Mouse (Mus musculus) embryonic facial prominence, embryonic 15.5 days (tissue): ENCODE measurements around the gene Zfp955a. TPM values are rescaled to one million over a fixed set of nuclear protein-coding genes. Genes with fewer than 3 reads are reported as not detected.
"Not testable (repeated sequence)": the region's sequence is repeated elsewhere in the genome, so short reads cannot be mapped to it uniquely, and the experiment has no call there.

Experiments
- ATAC-seq: fragments of 200-750 bp; cut with Nextera tagmentation; 2 replicates; pipeline ENCODE4 v1.8.0; 2017; ENCODE audit warnings: low read depth, moderate TSS enrichment; ENCODE audit not compliant: insufficient number of reproducible peaks, low FRiP score, low TSS enrichment
- H3K27ac ChIP-seq: fragments of 300-500 bp; sonication (generic); replicated peaks from 2 replicates; pipeline ENCODE4 v1.5.1; 2015; ENCODE audit warnings: mild to moderate bottlenecking, inconsistent platforms
- H3K27me3 ChIP-seq: fragments of 300-500 bp; sonication (generic); 2 replicates; pipeline ENCODE4 v1.6.1; 2015; ENCODE audit warnings: inconsistent platforms
- H3K36me3 ChIP-seq: fragments of 300-500 bp; sonication (generic); 2 replicates; pipeline ENCODE4 v1.6.1; 2015; ENCODE audit warnings: mild to moderate bottlenecking, inconsistent platforms
- H3K4me1 ChIP-seq: fragments of 300-500 bp; sonication (generic); 2 replicates; pipeline ENCODE4 v1.6.1; 2015; ENCODE audit warnings: inconsistent platforms
- H3K4me2 ChIP-seq: fragments of 300-500 bp; sonication (generic); replicated peaks from 2 replicates; pipeline ENCODE4 v1.6.1; 2015; ENCODE audit warnings: mild to moderate bottlenecking, inconsistent platforms
- H3K4me3 ChIP-seq: fragments of 300-500 bp; sonication (generic); replicated peaks from 2 replicates; pipeline ENCODE4 v1.5.1; 2015; ENCODE audit warnings: mild to moderate bottlenecking, inconsistent platforms
- H3K9ac ChIP-seq: fragments of 300-500 bp; sonication (generic); 2 replicates; pipeline ENCODE4 v1.6.1; 2015; ENCODE audit warnings: inconsistent platforms
- H3K9me3 ChIP-seq: fragments of 300-500 bp; sonication (generic); replicated peaks from 2 replicates; pipeline ENCODE4 v1.6.1; 2016; ENCODE audit warnings: inconsistent platforms
- WGBS: fragments of 180-500 bp; shearing (Covaris S2); methylation state at CpG from one replicate; pipeline ENCODE4 v1.1.7; 2015; 5-methylcytosine and 5-hydroxymethylcytosine counted together
- polyA plus RNA-seq: library from polyadenylated mRNA; unstranded; fragments of >200 nt; fragmentation: Nextera tagmentation; extraction: Ambion mirVana; gene quantifications from 2 replicates; pipeline ENCODE4 v1.2.1, GENCODE M21; 2015

Zfp955a gene
- polyA plus RNA-seq = 16.1 and 16.4 TPM in 2 replicates

- not testable (repeated sequence) for H3K9me3 ChIP-seq, H3K4me1 ChIP-seq, H3K4me2 ChIP-seq, H3K36me3 ChIP-seq, H3K27ac ChIP-seq, H3K27me3 ChIP-seq, H3K9ac ChIP-seq
- WGBS = 43% methylated on average over 1 of the region's 34 CpGs
- H3K4me3 ChIP-seq = 0 out of 2 replicates have a peak within 1 kb of the TSS, but pooled peaks have one; percentile 10
- ATAC-seq = peak; percentile 97
Observed at GRCm38 (mm10) chr17:33254530-33255318, at the start of gene Zfp955a. TSS of gene Zfp955a (minus strand) at chr17:33255145.

- H3K4me2 ChIP-seq, H3K4me3 ChIP-seq, H3K9ac ChIP-seq, H3K4me1 ChIP-seq, H3K27ac ChIP-seq, H3K36me3 ChIP-seq, H3K27me3 ChIP-seq, H3K9me3 ChIP-seq: not testable (repeated sequence)
- no CpG with 5 or more reads among the region's 9 CpGs for WGBS
- 0 out of 2 replicates have a peak, but pooled peaks have one; percentile 51 for ATAC-seq
Observed at GRCm38 (mm10) chr17:33289876-33290149, 34.9 kb upstream of the Zfp955a start.

GRCm38 (mm10) chr17:33289039-33289875 is 34.3 kb upstream of the Zfp955a start, which contains the start of gene Zfp955b:
TSS of gene Zfp955b (plus strand) at chr17:33289544.
- H3K27ac ChIP-seq, H3K9ac ChIP-seq, H3K9me3 ChIP-seq, H3K27me3 ChIP-seq, H3K36me3 ChIP-seq, H3K4me1 ChIP-seq, H3K4me3 ChIP-seq, H3K4me2 ChIP-seq: not testable (repeated sequence)
- no CpG with 5 or more reads among the region's 25 CpGs for WGBS
- ATAC-seq = peak; percentile 97

- no peaks in the 10 kb centered on the region for H3K27me3 ChIP-seq
- H3K4me1 ChIP-seq = no peaks in the 10 kb centered on the region
- H3K36me3 ChIP-seq = no peaks in the 10 kb centered on the region
- H3K9me3 ChIP-seq = no peaks in the 10 kb centered on the region
- H3K27ac ChIP-seq = no peak overlapping the region
- no peak for ATAC-seq
- no peak overlapping the region for H3K4me2 ChIP-seq
- no peak overlapping the region for H3K4me3 ChIP-seq
- 86% methylated on average over 9 of the region's 9 CpGs for WGBS
- H3K9ac ChIP-seq = no peak overlapping the region
Observed at GRCm38 (mm10) chr17:33268907-33269306, 14.0 kb upstream of the Zfp955a start.

GRCm38 (mm10) chr17:33264376-33264775 is 9.4 kb upstream of the Zfp955a start, which contains the start of gene Olfr63:
TSS of gene Olfr63 (plus strand) at chr17:33264676.
- 60% methylated on average over 1 of the region's 1 CpGs for WGBS
- no peak for ATAC-seq

GRCm38 (mm10) chr17:33255319-33255657 is 343 bp upstream of the Zfp955a start:
- H3K4me2 ChIP-seq, H3K27me3 ChIP-seq, H3K27ac ChIP-seq, H3K9me3 ChIP-seq, H3K4me1 ChIP-seq, H3K4me3 ChIP-seq, H3K36me3 ChIP-seq, H3K9ac ChIP-seq: not testable (repeated sequence)
- no CpG with 5 or more reads among the region's 2 CpGs for WGBS
- ATAC-seq = 0 out of 2 replicates have a peak, but pooled peaks have one; percentile 4

More at GRCm38 (mm10) chr17:33264376-33264775, 9.4 kb upstream of the Zfp955a start, which contains the start of gene Olfr63:
- Histone ChIP-seq H3K27ac (no peak within 1 kb of the TSS), H3K9ac (no peak within 1 kb of the TSS), H3K36me3 (no peaks in the 10 kb centered on the region), H3K4me1 (no peaks in the 10 kb centered on the region), H3K4me2 (no peak within 1 kb of the TSS), H3K4me3 (no peak within 1 kb of the TSS), H3K27me3 (no peaks in the 10 kb centered on the region), H3K9me3 (no peaks in the 10 kb centered on the region)

- H3K4me1 ChIP-seq, H3K9ac ChIP-seq, H3K27ac ChIP-seq, H3K4me2 ChIP-seq, ATAC-seq, H3K27me3 ChIP-seq, H3K4me3 ChIP-seq: not testable (repeated sequence)
- Histone ChIP-seq H3K36me3 (peaks cover 16% of the 10 kb centered on the region), H3K9me3 (peaks cover 13% of the 10 kb centered on the region; the same call in 1 of the 2 replicates)
- 89% methylated on average over 1 of the region's 1 CpGs for WGBS
Observed at GRCm38 (mm10) chr17:33236646-33237045, 18.3 kb downstream of the Zfp955a start.

GRCm38 (mm10) chr17:33221590-33221989 is 33.4 kb downstream of the Zfp955a start, which contains the start of gene Olfr1564:
TSS of gene Olfr1564 (minus strand) at chr17:33221690.
- Histone ChIP-seq H3K4me2 (no peak within 1 kb of the TSS), H3K36me3 (no peaks in the 10 kb centered on the region), H3K9ac (no peak within 1 kb of the TSS), H3K27me3 (no peaks in the 10 kb centered on the region), H3K9me3 (0 out of 2 replicates have a peak, but pooled peaks cover 5% of the 10 kb centered on the region), H3K4me3 (no peak within 1 kb of the TSS), H3K27ac (no peak within 1 kb of the TSS), H3K4me1 (no peaks in the 10 kb centered on the region)
- WGBS = 86% methylated on average over 2 of the region's 2 CpGs
- ATAC-seq = no peak

GRCm38 (mm10) chr17:33191002-33191401 is 63.9 kb downstream of the Zfp955a start, which contains the start of gene Olfr239:
TSS of gene Olfr239 (plus strand) at chr17:33191302.
- not testable (repeated sequence) for H3K36me3 ChIP-seq, H3K9ac ChIP-seq, H3K4me1 ChIP-seq, H3K9me3 ChIP-seq, H3K27me3 ChIP-seq, H3K4me3 ChIP-seq, ATAC-seq, H3K27ac ChIP-seq, H3K4me2 ChIP-seq
- WGBS = no CpG with 5 or more reads among the region's 2 CpGs
